Mouse (Mus musculus) stomach, postnatal 0 days (tissue): Measurements from ENCODE around the gene Cpne6. TPM values are rescaled to one million over a fixed set of nuclear protein-coding genes. Genes with fewer than 3 reads are reported as not detected.
A peak's percentile ranks its signal among the peaks of the same experiment; 100 is the strongest.

Source experiments
- ATAC-seq: fragments of 200-750 bp; cut with Nextera tagmentation; 2 replicates; pipeline ENCODE4 v1.8.0; 2017; ENCODE audit not compliant: low FRiP score, low TSS enrichment
- DNase-seq: peaks from one replicate; pipeline ENCODE4 v3.0.0-alpha.2; 2016; ENCODE audit warnings: low spot score
- H3K27ac ChIP-seq: fragments of 300-500 bp; sonication (generic); replicated peaks from 2 replicates; pipeline ENCODE4 v1.5.1; 2014; ENCODE audit warnings: mild to moderate bottlenecking, control low read depth
- H3K27me3 ChIP-seq: fragments of 300-500 bp; sonication (generic); 2 replicates; pipeline ENCODE4 v1.6.1; 2014; ENCODE audit warnings: low read length; ENCODE audit not compliant: control insufficient read depth, insufficient read depth
- H3K36me3 ChIP-seq: fragments of 300-500 bp; sonication (generic); 2 replicates; pipeline ENCODE4 v1.6.1; 2014; ENCODE audit warnings: low read length, mixed read lengths; ENCODE audit not compliant: control insufficient read depth, insufficient read depth
- H3K4me1 ChIP-seq: fragments of 300-500 bp; sonication (generic); replicated peaks from 2 replicates; pipeline ENCODE4 v1.6.1; 2014; ENCODE audit warnings: antibody characterized with exemption; ENCODE audit not compliant: control insufficient read depth, insufficient read depth
- H3K4me2 ChIP-seq: fragments of 300-500 bp; sonication (generic); replicated peaks from 2 replicates; pipeline ENCODE4 v1.6.1; 2014; ENCODE audit warnings: low read depth, mild to moderate bottlenecking, control low read depth, moderate library complexity
- H3K4me3 ChIP-seq: fragments of 300-500 bp; sonication (generic); 2 replicates; pipeline ENCODE4 v1.5.1; 2014; ENCODE audit warnings: low read depth, low read length, control low read depth
- H3K9ac ChIP-seq: fragments of 300-500 bp; sonication (generic); 2 replicates; pipeline ENCODE4 v1.6.1; 2014; ENCODE audit warnings: mild to moderate bottlenecking, low read length, control low read depth, mixed read lengths
- H3K9me3 ChIP-seq: fragments of 300-500 bp; sonication (generic); 2 replicates; pipeline ENCODE4 v1.6.1; 2016; ENCODE audit warnings: low read length; ENCODE audit not compliant: control insufficient read depth
- CTCF ChIP-seq: IDR thresholded peaks from 2 replicates; pipeline ENCODE4 v1.5.1; 2016; ENCODE audit warnings: antibody characterized with exemption, low read depth, mild to moderate bottlenecking, moderate library complexity
- EP300 ChIP-seq: optimal IDR thresholded peaks from 2 replicates; pipeline ENCODE3; 2016; ENCODE audit warnings: antibody characterized with exemption
- WGBS: fragments of 180-500 bp; shearing (Covaris S2); extraction: QIAGEN DNeasy Blood & Tissue Kit; methylation state at CpG from one replicate; pipeline ENCODE4 v1.1.7; 2014; 5-methylcytosine and 5-hydroxymethylcytosine counted together
- polyA plus RNA-seq: library from polyadenylated mRNA; unstranded; fragments of >200 nt; fragmentation: Nextera tagmentation; extraction: Ambion mirVana; gene quantifications from 2 replicates; pipeline ENCODE4 v1.2.1, GENCODE M21; 2015

Gene Cpne6
- polyA plus RNA-seq, 1 experiment from 2014 or later, result 0.08 TPM

- Histone ChIP-seq H3K4me1 (peaks cover 4% of the 10 kb centered on the region; the same call in 1 of the 2 replicates), H3K9ac (peak within 1 kb of the TSS; percentile 82), H3K36me3 (0 out of 2 replicates have a peak, but pooled peaks cover 6% of the 10 kb centered on the region), H3K4me3 (peak within 1 kb of the TSS; percentile 57), H3K4me2 (peak within 1 kb of the TSS; percentile 65), H3K27ac (peak within 1 kb of the TSS; percentile 99), H3K9me3 (no peaks in the 10 kb centered on the region), H3K27me3 (no peaks in the 10 kb centered on the region)
- TF ChIP-seq EP300 (no peak), CTCF (peak; percentile 56)
- ATAC-seq (peak; percentile 87), DNase-seq (peak; percentile 94)
- WGBS, result under 1% methylated on average over 27 of the region's 27 CpGs
Measured at GRCm38 (mm10) chr14:55559799-55560201, 49.6 kb downstream of the Cpne6 start, which contains the start of gene Dcaf11. Dcaf11 (plus strand) TSS chr14:55560006.

- peak within 1 kb of the TSS; percentile 57 for H3K4me3 ChIP-seq
- H3K27ac ChIP-seq, result peak within 1 kb of the TSS; percentile 99
- H3K36me3 ChIP-seq, result peaks cover 11% of the 10 kb centered on the region
- H3K27me3 ChIP-seq, result no peaks in the 10 kb centered on the region
- peak; percentile 93 for ATAC-seq
- peak within 1 kb of the TSS; percentile 65 for H3K4me2 ChIP-seq
- TF ChIP-seq CTCF, result 0 out of 2 replicates have a peak, but pooled peaks have one; percentile 14
- TF ChIP-seq EP300, result peak; percentile 73
- peaks cover 4% of the 10 kb centered on the region; the same call in 1 of the 2 replicates for H3K4me1 ChIP-seq
- H3K9ac ChIP-seq, result peak within 1 kb of the TSS; percentile 82
- under 1% methylated on average over 51 of the region's 51 CpGs for WGBS
- no peaks in the 10 kb centered on the region for H3K9me3 ChIP-seq
- DNase-seq, result peak; percentile 99
Measured at GRCm38 (mm10) chr14:55560202-55561073, 50.2 kb downstream of the Cpne6 start, which contains the start of gene A730061H03Rik. A730061H03Rik (minus strand) TSS chr14:55560406.

GRCm38 (mm10) chr14:55561860-55562259 lies 51.6 kb downstream of the Cpne6 start:
- Histone ChIP-seq H3K4me1 (peaks cover 4% of the 10 kb centered on the region; the same call in 1 of the 2 replicates), H3K27me3 (no peaks in the 10 kb centered on the region), H3K4me3 (no peak overlapping the region), H3K27ac (no peak overlapping the region), H3K9me3 (no peaks in the 10 kb centered on the region), H3K9ac (no peak overlapping the region), H3K36me3 (peaks cover 16% of the 10 kb centered on the region), H3K4me2 (no peak overlapping the region)
- 78% methylated on average over 10 of the region's 10 CpGs for WGBS
- no peak for ATAC-seq
- DNase-seq, result no peak
- TF ChIP-seq EP300 (no peak), CTCF (no peak)

- Histone ChIP-seq H3K9me3 (no peaks in the 10 kb centered on the region), H3K9ac (no peak overlapping the region), H3K36me3 (peaks cover 25% of the 10 kb centered on the region), H3K27me3 (no peaks in the 10 kb centered on the region), H3K4me3 (no peak overlapping the region), H3K4me2 (no peak overlapping the region), H3K4me1 (peaks cover 4% of the 10 kb centered on the region; the same call in 1 of the 2 replicates), H3K27ac (no peak overlapping the region)
- TF ChIP-seq CTCF, result no peak
- no peak for TF ChIP-seq EP300
- no peak for DNase-seq
- ATAC-seq, result no peak
- WGBS, result 91% methylated on average over 11 of the region's 11 CpGs
Measured at GRCm38 (mm10) chr14:55563249-55563648, 53.0 kb downstream of the Cpne6 start.

- Histone ChIP-seq H3K36me3 (peaks cover 31% of the 10 kb centered on the region), H3K27me3 (no peaks in the 10 kb centered on the region), H3K4me1 (peaks cover 4% of the 10 kb centered on the region; the same call in 1 of the 2 replicates), H3K27ac (no peak overlapping the region), H3K4me3 (no peak overlapping the region), H3K9ac (no peak overlapping the region), H3K4me2 (no peak overlapping the region), H3K9me3 (no peaks in the 10 kb centered on the region)
- DNase-seq, result no peak
- 72% methylated on average over 3 of the region's 3 CpGs for WGBS
- TF ChIP-seq CTCF (peak; percentile 53), EP300 (no peak)
- ATAC-seq, result no peak
Measured at GRCm38 (mm10) chr14:55565748-55566147, 55.5 kb downstream of the Cpne6 start.

Other genes with a start within 250 kb of the Cpne6 start
- 53.7 and 54.5 TPM in 2 replicates for gene Dhrs4, start 31.7 kb upstream of the Cpne6 start, polyA plus RNA-seq
- gene Carmil3, start 19.8 kb upstream of the Cpne6 start, polyA plus RNA-seq, result 0.46 and 0.81 TPM in 2 replicates
- gene Nrl, start 14.5 kb downstream of the Cpne6 start, polyA plus RNA-seq, result 0.11 TPM in 1 of 2 replicates, not detected in the other
- 15.7 and 16.1 TPM in 2 replicates for gene Pck2, start 29.8 kb downstream of the Cpne6 start, polyA plus RNA-seq
- 45.9 and 51.0 TPM in 2 replicates for gene Dcaf11, start 49.6 kb downstream of the Cpne6 start, polyA plus RNA-seq
- 0.57 and 0.93 TPM in 2 replicates for gene A730061H03Rik, start 50.0 kb downstream of the Cpne6 start, polyA plus RNA-seq
- 0.30 and 0.35 TPM in 2 replicates for gene Fitm1, start 65.2 kb downstream of the Cpne6 start, polyA plus RNA-seq
- 130 and 136 TPM in 2 replicates for gene Psme1, start 67.7 kb downstream of the Cpne6 start, polyA plus RNA-seq
- 13.1 and 14.5 TPM in 2 replicates for gene Emc9, start 74.9 kb downstream of the Cpne6 start, polyA plus RNA-seq
- gene Psme2, start 80.7 kb downstream of the Cpne6 start, polyA plus RNA-seq, result 268 and 316 TPM in 2 replicates
- gene Rnf31, start 81.3 kb downstream of the Cpne6 start, polyA plus RNA-seq, result 9.5 and 11.3 TPM in 2 replicates
- 14.1 and 14.7 TPM in 2 replicates for gene Irf9, start 93.1 kb downstream of the Cpne6 start, polyA plus RNA-seq
- gene Rec8, start 107.6 kb downstream of the Cpne6 start, polyA plus RNA-seq, result 4.5 TPM in 2 replicates
- gene Ipo4, start 125.5 kb downstream of the Cpne6 start, polyA plus RNA-seq, result 28.8 and 38.3 TPM in 2 replicates
- gene Gm49378, start 127.5 kb downstream of the Cpne6 start, polyA plus RNA-seq, result 1.2 and 1.3 TPM in 2 replicates
- gene Tm9sf1, start 133.4 kb downstream of the Cpne6 start, polyA plus RNA-seq, result 71.7 and 75.6 TPM in 2 replicates
- 0.46 and 0.57 TPM in 2 replicates for gene Tssk4, start 139.7 kb downstream of the Cpne6 start, polyA plus RNA-seq
- gene Mdp1, start 150.1 kb downstream of the Cpne6 start, polyA plus RNA-seq, result 46.5 and 50.6 TPM in 2 replicates
- 24.8 and 26.8 TPM in 2 replicates for gene Gmpr2, start 161.5 kb downstream of the Cpne6 start, polyA plus RNA-seq
- 402 and 425 TPM in 2 replicates for gene Nedd8, start 161.7 kb downstream of the Cpne6 start, polyA plus RNA-seq
- 17.5 and 17.8 TPM in 2 replicates for gene Tinf2, start 171.4 kb downstream of the Cpne6 start, polyA plus RNA-seq
- 79.0 and 80.6 TPM in 2 replicates for gene Tgm1, start 203.5 kb downstream of the Cpne6 start, polyA plus RNA-seq
- 25.7 and 27.3 TPM in 2 replicates for gene Rabggta, start 211.8 kb downstream of the Cpne6 start, polyA plus RNA-seq
- 92.3 and 99.5 TPM in 2 replicates for gene Dhrs1, start 235.2 kb downstream of the Cpne6 start, polyA plus RNA-seq
- gene Nop9, start 235.2 kb downstream of the Cpne6 start, polyA plus RNA-seq, result 16.8 and 19.8 TPM in 2 replicates
- 12.3 and 13.6 TPM in 2 replicates for gene Cideb, start 248.0 kb downstream of the Cpne6 start, polyA plus RNA-seq